24 mouse cellular contexts compared by ENCODE assay signal in genomic region chr8:62685359-62686057, GRCm38 (mm10).
A peak's percentile ranks its signal among the peaks of the same experiment; 100 is the strongest.
DNase-seq lines count a peak whose midpoint lies in the region; ATAC-seq lines count a peak whose summit lies in the region.
"Had no signal": no experiment of that assay in that cellular context is flagged by ENCODE, and none has a peak within 500 bp of the region (broad histone marks: within the 10 kb centered on the region; RNA-seq: fewer than 3 reads in every experiment).

No protein-coding gene starts in this region.

- no peaks in the 10 kb centered on the region for H3K36me3 ChIP-seq in embryonic facial prominence, embryonic 14.5 days (ENCODE audit: control insufficient read depth, insufficient read depth, low read length)
- H3K36me3 ChIP-seq in embryonic facial prominence, embryonic 10.5 days (replicated peaks), result no peaks in the 10 kb centered on the region
- no peaks in the 10 kb centered on the region for H3K36me3 ChIP-seq in intestine, embryonic 14.5 days (ENCODE audit: control insufficient read depth, insufficient read depth, low read length)
- no peaks in the 10 kb centered on the region for H3K36me3 ChIP-seq in intestine, embryonic 16.5 days (ENCODE audit: control insufficient read depth, insufficient read depth, low read length)
- H3K36me3 ChIP-seq: embryonic facial prominence, embryonic 13.5 days; forebrain, embryonic 15.5 days; G1E had no signal

- no peak overlapping the region for H3K27ac ChIP-seq in embryonic facial prominence, embryonic 14.5 days (replicated peaks; ENCODE audit: low read depth, low read length)
- H3K27ac ChIP-seq in embryonic facial prominence, embryonic 10.5 days (replicated peaks), result no peak overlapping the region
- no peak overlapping the region for H3K27ac ChIP-seq in intestine, embryonic 14.5 days (ENCODE audit: low read depth)
- no peak overlapping the region for H3K27ac ChIP-seq in intestine, embryonic 16.5 days (ENCODE audit: low read length)
- H3K27ac ChIP-seq: embryonic facial prominence, embryonic 13.5 days; forebrain, embryonic 13.5 days; forebrain, embryonic 15.5 days had no signal

- H3K4me2 ChIP-seq in embryonic facial prominence, embryonic 14.5 days (ENCODE audit: low read depth, low read length), result no peak overlapping the region
- no peak overlapping the region for H3K4me2 ChIP-seq in intestine, embryonic 14.5 days (ENCODE audit: low read length)
- H3K4me2 ChIP-seq in intestine, embryonic 16.5 days (ENCODE audit: low read depth, low read length), result no peak overlapping the region
- H3K4me2 ChIP-seq: embryonic facial prominence, embryonic 13.5 days; forebrain, embryonic 13.5 days; forebrain, embryonic 15.5 days had no signal

- H3K4me1 ChIP-seq in embryonic facial prominence, embryonic 14.5 days (ENCODE audit: control insufficient read depth, insufficient read depth, low read length), result no peaks in the 10 kb centered on the region
- H3K4me1 ChIP-seq in embryonic facial prominence, embryonic 10.5 days, result peaks cover 5% of the 10 kb centered on the region; the same call in 1 of the 2 replicates
- H3K4me1 ChIP-seq in intestine, embryonic 14.5 days (replicated peaks; ENCODE audit: control insufficient read depth, insufficient read depth, low read length), result peaks cover 9% of the 10 kb centered on the region; the same call in 1 of the 2 replicates
- H3K4me1 ChIP-seq in intestine, embryonic 16.5 days (ENCODE audit: control insufficient read depth, insufficient read depth, low read length), result peaks cover 10% of the 10 kb centered on the region
- H3K4me1 ChIP-seq: forebrain, embryonic 13.5 days; forebrain, embryonic 15.5 days had no signal

- no peak overlapping the region for H3K4me3 ChIP-seq in embryonic facial prominence, embryonic 14.5 days (ENCODE audit: low read depth, low read length)
- H3K4me3 ChIP-seq in embryonic facial prominence, embryonic 10.5 days, result no peak overlapping the region
- H3K4me3 ChIP-seq in intestine, embryonic 14.5 days (ENCODE audit: low read depth, low read length), result no peak overlapping the region
- H3K4me3 ChIP-seq in intestine, embryonic 16.5 days (ENCODE audit: low read length), result no peak overlapping the region
- H3K4me3 ChIP-seq: embryonic facial prominence, embryonic 13.5 days; forebrain, embryonic 13.5 days; forebrain, embryonic 15.5 days had no signal

- no peaks in the 10 kb centered on the region for H3K27me3 ChIP-seq in embryonic facial prominence, embryonic 14.5 days (replicated peaks; ENCODE audit: control insufficient read depth, insufficient read depth, low read length)
- H3K27me3 ChIP-seq in embryonic facial prominence, embryonic 10.5 days (replicated peaks; ENCODE audit: low read depth, poor library complexity, severe bottlenecking), result no peaks in the 10 kb centered on the region
- no peaks in the 10 kb centered on the region for H3K27me3 ChIP-seq in intestine, embryonic 14.5 days (replicated peaks; ENCODE audit: control insufficient read depth, insufficient read depth, low read length)
- H3K27me3 ChIP-seq in intestine, embryonic 16.5 days (replicated peaks; ENCODE audit: control insufficient read depth, insufficient read depth, low read length), result no peaks in the 10 kb centered on the region
- H3K27me3 ChIP-seq: CH12.LX; embryonic facial prominence, embryonic 13.5 days; forebrain, embryonic 13.5 days; forebrain, embryonic 15.5 days; Patski had no signal

- DNase-seq in embryonic facial prominence, embryonic 14.5 days (ENCODE audit: low spot score), result no peak
- DNase-seq in embryonic facial prominence, embryonic 10.5 days (ENCODE audit: low spot score), result no peak
- no peak for DNase-seq in intestine, embryonic 14.5 days (ENCODE audit: low spot score)
- DNase-seq in left cerebral cortex, postnatal 36 days (ENCODE audit: low spot score in 2 of 2), result no peak
- no peak for DNase-seq in spleen, postnatal 36 days (ENCODE audit: low spot score in 2 of 2)
- DNase-seq: adrenal gland, adult 8-10 months; adrenal gland, postnatal 14 days; adrenal gland, postnatal 36 days; B cell, adult 2 months; cerebellum, adult 11-12 months; cerebellum, adult 2 months; cerebellum, adult 9-10 months; cerebellum, postnatal 10 days; cerebellum, postnatal 25 days; forebrain, postnatal 0 days had no signal

- ATAC-seq in embryonic facial prominence, embryonic 14.5 days (ENCODE audit: low read depth), result peak; percentile 47
- 0 out of 2 replicates have a peak, but pooled peaks have one; percentile 38 for ATAC-seq in intestine, embryonic 14.5 days (replicated peaks; ENCODE audit: low FRiP score, low TSS enrichment, low read depth)
- peak; percentile 77 for ATAC-seq in intestine, embryonic 16.5 days
- ATAC-seq: activated CD4-positive, CD25-positive, alpha-beta regulatory T cell, adult 4 months; CD4-positive, CD25-positive, alpha-beta regulatory T cell, adult 4 months; forebrain, embryonic 13.5 days; forebrain, embryonic 15.5 days; forebrain, postnatal 0 days; Patski had no signal

- no peak overlapping the region for H3K9ac ChIP-seq in embryonic facial prominence, embryonic 14.5 days (ENCODE audit: low read depth, low read length)
- no peak overlapping the region for H3K9ac ChIP-seq in intestine, embryonic 14.5 days (ENCODE audit: low read length)
- H3K9ac ChIP-seq in intestine, embryonic 16.5 days (ENCODE audit: low read depth, low read length), result no peak overlapping the region
- H3K9ac ChIP-seq: embryonic facial prominence, embryonic 13.5 days; forebrain, embryonic 13.5 days; forebrain, embryonic 15.5 days; forebrain, postnatal 0 days had no signal

- H3K9me3 ChIP-seq in embryonic facial prominence, embryonic 14.5 days (ENCODE audit: control insufficient read depth, low read length), result no peaks in the 10 kb centered on the region
- no peaks in the 10 kb centered on the region for H3K9me3 ChIP-seq in embryonic facial prominence, embryonic 10.5 days
- H3K9me3 ChIP-seq in intestine, embryonic 14.5 days (ENCODE audit: control insufficient read depth, low read length), result no peaks in the 10 kb centered on the region
- no peaks in the 10 kb centered on the region for H3K9me3 ChIP-seq in intestine, embryonic 16.5 days (ENCODE audit: control insufficient read depth, low read length)
- H3K9me3 ChIP-seq: embryonic facial prominence, embryonic 13.5 days; forebrain, embryonic 13.5 days; forebrain, embryonic 15.5 days; G1E had no signal

- WGBS in embryonic facial prominence, embryonic 14.5 days, result 26% methylated on average over 1 of the region's 1 CpGs
- WGBS in embryonic facial prominence, embryonic 10.5 days, result 65% methylated on average over 1 of the region's 1 CpGs
- WGBS in intestine, embryonic 14.5 days, result 18% methylated on average over 1 of the region's 1 CpGs
- WGBS in intestine, embryonic 16.5 days, result 22% methylated on average over 1 of the region's 1 CpGs

- intact Hi-C loops in left cerebral cortex, postnatal 36 days (cut with DNase I), result no loop called here
